Mouse (Mus musculus): ENCODE data around the gene Fam228a. TPM values are rescaled to one million over a fixed set of nuclear protein-coding genes. Genes with fewer than 3 reads are reported as not detected.
"Not testable (repeated sequence)": the region's sequence is repeated elsewhere in the genome, so short reads cannot be mapped to it uniquely, and the experiment has no call there.

Gene Fam228a
- polyA plus RNA-seq, 1 experiment from 2014 or later = 0.89 TPM

GRCm38 (mm10) chr12:4754451-4754850 lies 16.2 kb upstream of the Fam228a start:
- H3K4me3 ChIP-seq; ATAC-seq (replicated peaks); H3K9ac ChIP-seq (replicated peaks); H3K27ac ChIP-seq (replicated peaks); H3K4me1 ChIP-seq; H3K4me2 ChIP-seq (replicated peaks); H3K36me3 ChIP-seq; H3K27me3 ChIP-seq; H3K9me3 ChIP-seq: not testable (repeated sequence)
- 90% methylated on average over 4 of the region's 4 CpGs for WGBS

GRCm38 (mm10) chr12:4744486-4744885 lies 6.3 kb upstream of the Fam228a start:
- Histone ChIP-seq H3K4me1 (no peaks in the 10 kb centered on the region), H3K4me3 (no peak overlapping the region), H3K4me2 (replicated peaks) (no peak overlapping the region), H3K36me3 (no peaks in the 10 kb centered on the region), H3K9me3 (no peaks in the 10 kb centered on the region), H3K27me3 (no peaks in the 10 kb centered on the region), H3K9ac (replicated peaks) (no peak overlapping the region), H3K27ac (replicated peaks) (no peak overlapping the region)
- 89% methylated on average over 10 of the region's 10 CpGs for WGBS
- no peak for ATAC-seq (replicated peaks)

GRCm38 (mm10) chr12:4742183-4742582 lies 4.0 kb upstream of the Fam228a start:
- Histone ChIP-seq H3K9ac (replicated peaks) (no peak overlapping the region), H3K27ac (replicated peaks) (no peak overlapping the region), H3K4me2 (replicated peaks) (no peak overlapping the region), H3K27me3 (no peaks in the 10 kb centered on the region), H3K36me3 (no peaks in the 10 kb centered on the region), H3K4me1 (no peaks in the 10 kb centered on the region), H3K9me3 (no peaks in the 10 kb centered on the region), H3K4me3 (no peak overlapping the region)
- ATAC-seq (replicated peaks) = no peak
- 90% methylated on average over 3 of the region's 3 CpGs for WGBS

GRCm38 (mm10) chr12:4740823-4741222 lies 2.6 kb upstream of the Fam228a start:
- no peaks in the 10 kb centered on the region for H3K4me1 ChIP-seq
- H3K4me2 ChIP-seq (replicated peaks) = no peak overlapping the region
- 70% methylated on average over 7 of the region's 7 CpGs for WGBS
- H3K9me3 ChIP-seq = no peaks in the 10 kb centered on the region
- no peak overlapping the region for H3K27ac ChIP-seq (replicated peaks)
- no peak for ATAC-seq (replicated peaks)
- H3K4me3 ChIP-seq = no peak overlapping the region
- no peaks in the 10 kb centered on the region for H3K27me3 ChIP-seq
- no peaks in the 10 kb centered on the region for H3K36me3 ChIP-seq
- H3K9ac ChIP-seq (replicated peaks) = no peak overlapping the region

GRCm38 (mm10) chr12:4732332-4732731 lies 5.9 kb downstream of the Fam228a start:
- no peak overlapping the region for H3K27ac ChIP-seq (replicated peaks)
- no peak overlapping the region for H3K9ac ChIP-seq (replicated peaks)
- no peak for ATAC-seq (replicated peaks)
- H3K4me3 ChIP-seq = no peak overlapping the region
- H3K36me3 ChIP-seq = no peaks in the 10 kb centered on the region
- H3K4me1 ChIP-seq = no peaks in the 10 kb centered on the region
- 67% methylated on average over 4 of the region's 4 CpGs for WGBS
- H3K9me3 ChIP-seq = no peaks in the 10 kb centered on the region
- H3K4me2 ChIP-seq (replicated peaks) = no peak overlapping the region
- no peaks in the 10 kb centered on the region for H3K27me3 ChIP-seq

GRCm38 (mm10) chr12:4731629-4732028 lies 6.6 kb downstream of the Fam228a start:
- no peak for ATAC-seq (replicated peaks)
- no peak overlapping the region for H3K9ac ChIP-seq (replicated peaks)
- 80% methylated on average over 4 of the region's 4 CpGs for WGBS
- H3K36me3 ChIP-seq = no peaks in the 10 kb centered on the region
- no peak overlapping the region for H3K27ac ChIP-seq (replicated peaks)
- H3K4me1 ChIP-seq = no peaks in the 10 kb centered on the region
- no peak overlapping the region for H3K4me3 ChIP-seq
- no peaks in the 10 kb centered on the region for H3K27me3 ChIP-seq
- H3K4me2 ChIP-seq (replicated peaks) = no peak overlapping the region
- no peaks in the 10 kb centered on the region for H3K9me3 ChIP-seq

GRCm38 (mm10) chr12:4729165-4729564 lies 9.1 kb downstream of the Fam228a start:
- 92% methylated on average over 3 of the region's 3 CpGs for WGBS
- Histone ChIP-seq H3K4me1 (no peaks in the 10 kb centered on the region), H3K4me2 (replicated peaks) (no peak overlapping the region), H3K4me3 (no peak overlapping the region), H3K9me3 (no peaks in the 10 kb centered on the region), H3K27me3 (no peaks in the 10 kb centered on the region), H3K36me3 (no peaks in the 10 kb centered on the region), H3K9ac (replicated peaks) (no peak overlapping the region), H3K27ac (replicated peaks) (no peak overlapping the region)
- no peak for ATAC-seq (replicated peaks)

- Histone ChIP-seq H3K36me3 (no peaks in the 10 kb centered on the region), H3K9ac (replicated peaks) (no peak overlapping the region), H3K27ac (replicated peaks) (no peak overlapping the region), H3K4me1 (no peaks in the 10 kb centered on the region), H3K4me2 (replicated peaks) (no peak overlapping the region), H3K27me3 (no peaks in the 10 kb centered on the region), H3K4me3 (no peak overlapping the region), H3K9me3 (no peaks in the 10 kb centered on the region)
- 76% methylated on average over 17 of the region's 17 CpGs for WGBS
- ATAC-seq (replicated peaks) = no peak
Observed at GRCm38 (mm10) chr12:4719762-4720754, 18.2 kb downstream of the Fam228a start.

- H3K27ac ChIP-seq (replicated peaks) = no peak overlapping the region
- no peak overlapping the region for H3K4me3 ChIP-seq
- no peaks in the 10 kb centered on the region for H3K36me3 ChIP-seq
- H3K4me1 ChIP-seq = no peaks in the 10 kb centered on the region
- no peaks in the 10 kb centered on the region for H3K27me3 ChIP-seq
- no peak for ATAC-seq (replicated peaks)
- no peak overlapping the region for H3K9ac ChIP-seq (replicated peaks)
- H3K9me3 ChIP-seq = no peaks in the 10 kb centered on the region
- no peak overlapping the region for H3K4me2 ChIP-seq (replicated peaks)
- 88% methylated on average over 13 of the region's 13 CpGs for WGBS
Observed at GRCm38 (mm10) chr12:4719066-4719761, 19.0 kb downstream of the Fam228a start.

- Histone ChIP-seq H3K9me3 (no peaks in the 10 kb centered on the region), H3K27me3 (no peaks in the 10 kb centered on the region), H3K4me1 (no peaks in the 10 kb centered on the region), H3K9ac (replicated peaks) (no peak overlapping the region), H3K4me2 (replicated peaks) (no peak overlapping the region), H3K27ac (replicated peaks) (no peak overlapping the region), H3K4me3 (no peak overlapping the region), H3K36me3 (0 out of 2 replicates have a peak, but pooled peaks cover 6% of the 10 kb centered on the region)
- peak; percentile 74; the same call in 1 of the 2 replicates for ATAC-seq (replicated peaks)
- 10% methylated on average over 7 of the region's 7 CpGs for WGBS
Observed at GRCm38 (mm10) chr12:4717417-4717816, 20.8 kb downstream of the Fam228a start.

- H3K36me3 ChIP-seq = 0 out of 2 replicates have a peak, but pooled peaks cover 11% of the 10 kb centered on the region
- no peak for ATAC-seq (replicated peaks)
- no peak overlapping the region for H3K9ac ChIP-seq (replicated peaks)
- no peaks in the 10 kb centered on the region for H3K4me1 ChIP-seq
- no peaks in the 10 kb centered on the region for H3K27me3 ChIP-seq
- 87% methylated on average over 10 of the region's 10 CpGs for WGBS
- no peak overlapping the region for H3K4me2 ChIP-seq (replicated peaks)
- no peak overlapping the region for H3K4me3 ChIP-seq
- H3K27ac ChIP-seq (replicated peaks) = no peak overlapping the region
- H3K9me3 ChIP-seq = no peaks in the 10 kb centered on the region
Observed at GRCm38 (mm10) chr12:4715606-4716005, 22.6 kb downstream of the Fam228a start.

GRCm38 (mm10) chr12:4713361-4713760 lies 24.9 kb downstream of the Fam228a start:
- H3K36me3 ChIP-seq = 0 out of 2 replicates have a peak, but pooled peaks cover 13% of the 10 kb centered on the region
- H3K9ac ChIP-seq (replicated peaks) = no peak overlapping the region
- 91% methylated on average over 4 of the region's 4 CpGs for WGBS
- no peaks in the 10 kb centered on the region for H3K9me3 ChIP-seq
- H3K4me2 ChIP-seq (replicated peaks) = no peak overlapping the region
- no peak for ATAC-seq (replicated peaks)
- no peaks in the 10 kb centered on the region for H3K27me3 ChIP-seq
- no peak overlapping the region for H3K27ac ChIP-seq (replicated peaks)
- no peaks in the 10 kb centered on the region for H3K4me1 ChIP-seq
- H3K4me3 ChIP-seq = no peak overlapping the region
